Mouse (Mus musculus) E14TG2a.4 (cell line): ENCODE results near the gene Cdh15.

Source experiments
- CTCF ChIP-seq: conservative IDR thresholded peaks from 2 replicates; pipeline ENCODE4 v1.5.1; 2014; ENCODE audit warnings: low read length
- NANOG ChIP-seq: IDR thresholded peaks from 2 replicates; pipeline ENCODE4 v1.6.1; 2014; ENCODE audit warnings: borderline replicate concordance, low read length, mixed read lengths
- POU5F1 ChIP-seq: IDR thresholded peaks from 2 replicates; pipeline ENCODE4 v1.6.1; 2014; ENCODE audit warnings: low read length, borderline replicate concordance

DNA sequence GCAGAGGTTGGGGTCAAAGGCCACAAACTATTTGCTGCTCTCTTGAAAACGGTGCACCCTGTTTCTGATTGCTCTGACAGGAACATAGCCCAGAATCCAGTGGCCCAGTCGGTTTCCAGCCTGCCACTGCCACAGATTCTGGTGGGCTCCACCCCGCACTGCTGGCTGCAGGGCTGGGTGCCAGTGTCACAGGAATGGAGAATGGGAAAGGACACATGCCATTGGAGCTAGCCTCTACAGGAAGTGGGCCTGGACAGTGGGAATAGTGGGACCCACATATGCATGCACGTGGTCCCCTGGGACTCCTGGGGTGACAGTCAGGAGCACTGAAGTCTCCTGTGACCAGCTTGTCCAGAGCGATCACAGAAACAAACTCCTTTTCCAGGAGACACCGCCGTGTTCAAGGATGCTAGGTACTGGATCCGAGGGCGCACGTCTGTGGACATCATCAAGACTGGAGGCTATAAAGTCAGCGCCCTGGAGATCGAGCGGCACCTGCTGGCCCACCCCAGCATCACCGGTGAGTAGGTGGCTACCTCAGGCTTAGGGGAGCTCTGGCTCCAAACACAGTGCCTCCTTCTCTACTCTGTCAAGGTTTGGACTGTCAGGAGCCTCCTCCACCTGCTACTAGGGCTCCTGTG, 35.0 kb upstream of the Cdh15 start:
- TF ChIP-seq CTCF (peak; percentile 28), POU5F1 (no peak), NANOG (no peak)
